ENCODE assay signal across 9 mouse cellular contexts in genomic region chr7:111014893-111015292, GRCm38 (mm10). TPM values are rescaled to one million over a fixed set of nuclear protein-coding genes. Genes with fewer than 3 reads are reported as not detected.
DNase-seq lines count a peak whose midpoint lies in the region; ATAC-seq and TF ChIP-seq lines count a peak whose summit lies in the region.
"Had no signal": no experiment of that assay in that cellular context is flagged by ENCODE, and none has a peak within 500 bp of the region (broad histone marks: within the 10 kb centered on the region; RNA-seq: fewer than 3 reads in every experiment).

No protein-coding gene starts in this region.

- no peak for TF ChIP-seq POLR2A in ES-Bruce4 (IDR thresholded peaks at IDR 0.05; ENCODE audit: insufficient read depth, low read length)
- no peak for TF ChIP-seq POLR2A in thymus, adult 2 months (IDR thresholded peaks at IDR 0.05; ENCODE audit: control insufficient read depth, extremely low read depth, insufficient read depth, low read length, poor library complexity)

- peak; percentile 82 for TF ChIP-seq CTCF in ES-Bruce4 (IDR thresholded peaks at IDR 0.05; ENCODE audit: low read depth, low read length)
- peak; percentile 87 for TF ChIP-seq CTCF in layer of hippocampus, adult 2 months (conservative IDR thresholded peaks at IDR 0.05)
- TF ChIP-seq CTCF in lung, embryonic 14.5 days (IDR thresholded peaks at IDR 0.05; ENCODE audit: low read depth): peak; percentile 99
- TF ChIP-seq CTCF in thymus, adult 2 months (IDR thresholded peaks at IDR 0.05; ENCODE audit: borderline replicate concordance, control insufficient read depth, extremely low read depth, insufficient read depth, low read length, poor library complexity): peak; percentile 94

- 36% methylated on average over 5 of the region's 5 CpGs for WGBS in forebrain, embryonic 16.5 days
- WGBS in lung, embryonic 14.5 days: 12% methylated on average over 5 of the region's 5 CpGs
- 13% methylated on average over 5 of the region's 5 CpGs for whole genome bisulfite sequencing in thymus, adult 2 months

- no peak overlapping the region for H3K9ac ChIP-seq in ES-Bruce4 (ENCODE audit: low read depth, poor library complexity, severe bottlenecking)
- H3K9ac ChIP-seq in forebrain, embryonic 16.5 days (replicated peaks; ENCODE audit: low read depth, low read length): no peak overlapping the region
- no peak overlapping the region for H3K9ac ChIP-seq in lung, embryonic 14.5 days

- ATAC-seq in forebrain, embryonic 16.5 days: peak; percentile 78
- ATAC-seq in lung, embryonic 14.5 days (ENCODE audit: insufficient read depth): peak; percentile 79

- no peak overlapping the region for H3K4me2 ChIP-seq in forebrain, embryonic 16.5 days (ENCODE audit: low read length)
- H3K4me2 ChIP-seq in lung, embryonic 14.5 days: no peak overlapping the region

- peak; percentile 34 for DNase-seq in cerebellum, adult 11-12 months
- peak; percentile 94 for DNase-seq in heart, postnatal 4 days
- DNase-seq in layer of hippocampus, adult 2 months (ENCODE audit: low spot score in 2 of 2): peak; percentile 79 to 91
- peak; percentile 97 for DNase-seq in lung, embryonic 14.5 days
- peak; percentile 69 for DNase-seq in ovary, adult 18-20 months (ENCODE audit: low spot score)
- DNase-seq in thymus, adult 2 months: peak; percentile 90

- no peaks in the 10 kb centered on the region for H3K27me3 ChIP-seq in ES-Bruce4 (ENCODE audit: control insufficient read depth, insufficient read depth, low read length, poor library complexity, severe bottlenecking)
- H3K27me3 ChIP-seq in forebrain, embryonic 16.5 days (replicated peaks; ENCODE audit: control insufficient read depth, insufficient read depth, low read length): no peaks in the 10 kb centered on the region
- H3K27me3 ChIP-seq in lung, embryonic 14.5 days (ENCODE audit: insufficient read depth, low read length): no peaks in the 10 kb centered on the region
- H3K27me3 ChIP-seq in thymus, adult 2 months (ENCODE audit: control insufficient read depth, insufficient read depth, low read length): no peaks in the 10 kb centered on the region

- no peaks in the 10 kb centered on the region for H3K36me3 ChIP-seq in ES-Bruce4 (ENCODE audit: control insufficient read depth, insufficient read depth, low read length, poor library complexity, severe bottlenecking)
- H3K36me3 ChIP-seq in forebrain, embryonic 16.5 days (ENCODE audit: control insufficient read depth, insufficient read depth): no peaks in the 10 kb centered on the region
- no peaks in the 10 kb centered on the region for H3K36me3 ChIP-seq in lung, embryonic 14.5 days (ENCODE audit: insufficient read depth)
- no peaks in the 10 kb centered on the region for H3K36me3 ChIP-seq in thymus, adult 2 months (ENCODE audit: control insufficient read depth, insufficient read depth, low read length)

- H3K27ac ChIP-seq in ES-Bruce4 (ENCODE audit: insufficient read depth, low read length): no peak overlapping the region
- no peak overlapping the region for H3K27ac ChIP-seq in forebrain, embryonic 16.5 days (ENCODE audit: low read length)
- H3K27ac ChIP-seq in layer of hippocampus, adult 2 months: no peak overlapping the region
- H3K27ac ChIP-seq in lung, embryonic 14.5 days (ENCODE audit: low read depth): no peak overlapping the region
- no peak overlapping the region for H3K27ac ChIP-seq in thymus, adult 2 months (ENCODE audit: control insufficient read depth, insufficient read depth, low read length)
- H3K27ac ChIP-seq: macrophage had no signal

- no peak for TF ChIP-seq EP300 in ES-Bruce4 (IDR thresholded peaks at IDR 0.05; ENCODE audit: insufficient read depth, low read depth, low read length)

- H3K4me3 ChIP-seq in ES-Bruce4 (ENCODE audit: low read depth, low read length): no peak overlapping the region
- H3K4me3 ChIP-seq in forebrain, embryonic 16.5 days (replicated peaks; ENCODE audit: low read length): no peak overlapping the region
- H3K4me3 ChIP-seq in layer of hippocampus, adult 2 months: no peak overlapping the region
- H3K4me3 ChIP-seq in lung, embryonic 14.5 days (ENCODE audit: low read depth, low read length): no peak overlapping the region
- H3K4me3 ChIP-seq in thymus, adult 2 months (ENCODE audit: control insufficient read depth, insufficient read depth, low read length): no peak overlapping the region

- H3K9me3 ChIP-seq in ES-Bruce4 (replicated peaks; ENCODE audit: control insufficient read depth, insufficient read depth, low read length, poor library complexity, severe bottlenecking): peaks cover 5% of the 10 kb centered on the region
- H3K9me3 ChIP-seq in forebrain, embryonic 16.5 days (ENCODE audit: control insufficient read depth, low read length): no peaks in the 10 kb centered on the region
- no peaks in the 10 kb centered on the region for H3K9me3 ChIP-seq in lung, embryonic 14.5 days (ENCODE audit: low read depth, low read length)

- no peaks in the 10 kb centered on the region for H3K4me1 ChIP-seq in ES-Bruce4 (ENCODE audit: control insufficient read depth, insufficient read depth, low read length)
- H3K4me1 ChIP-seq in forebrain, embryonic 16.5 days (replicated peaks; ENCODE audit: control insufficient read depth, insufficient read depth, low read length): no peaks in the 10 kb centered on the region
- H3K4me1 ChIP-seq in lung, embryonic 14.5 days (ENCODE audit: insufficient read depth): no peaks in the 10 kb centered on the region
- H3K4me1 ChIP-seq in thymus, adult 2 months (replicated peaks; ENCODE audit: control insufficient read depth, insufficient read depth, low read length): no peaks in the 10 kb centered on the region; the same call in 1 of the 2 replicates

RNA-seq across cellular contexts. Expression of gene Ctr9, which starts 13.9 kb away (rescaled TPM):
- polyA plus RNA-seq in ES-Bruce4 (2011; ENCODE audit: insufficient read depth, insufficient read length, low read depth, missing spikeins): 81.6 and 89.0 TPM in 2 replicates
- 87.0 and 93.8 TPM in 2 replicates for polyA plus RNA-seq in forebrain, embryonic 16.5 days (2015; fragmentation: Nextera tagmentation; extraction: Ambion mirVana)
- total RNA-seq in heart, postnatal 4 days (2021): 10 to 100 TPM; 29.1 to 32.2 TPM
- 10 to 100 TPM; 47.0 TPM for total RNA-seq in layer of hippocampus, adult 2 months (2021)
- polyA plus RNA-seq in lung, embryonic 14.5 days (2014; fragmentation: Nextera tagmentation; extraction: Ambion mirVana): 65.2 and 68.8 TPM in 2 replicates
- 16.2 and 16.7 TPM in 2 replicates for polyA plus RNA-seq in thymus, adult 2 months (2012; rRNA removed)

RNA-seq across cellular contexts. Expression of gene Mrvi1, which starts 32.6 kb away (rescaled TPM):
- 0.19 TPM in 1 of 2 replicates, not detected in the other for polyA plus RNA-seq in ES-Bruce4 (2011; ENCODE audit: insufficient read depth, insufficient read length, low read depth, missing spikeins)
- polyA plus RNA-seq in forebrain, embryonic 16.5 days (2015; fragmentation: Nextera tagmentation; extraction: Ambion mirVana): 0.60 and 1.3 TPM in 2 replicates
- 10 to 100 TPM; 10.4 to 13.2 TPM for total RNA-seq in heart, postnatal 4 days (2021)
- 1 to 10 TPM; 1.4 to 2.7 TPM for total RNA-seq in layer of hippocampus, adult 2 months (2021)
- 15.2 and 15.8 TPM in 2 replicates for polyA plus RNA-seq in lung, embryonic 14.5 days (2014; fragmentation: Nextera tagmentation; extraction: Ambion mirVana)
- polyA plus RNA-seq in thymus, adult 2 months (2012; rRNA removed): 3.2 and 4.2 TPM in 2 replicates

Comparison
In these comparisons a context has a peak if more than half of its experiments do, and no peak if none do; other contexts are left out.
1. DNase-seq: peak in every context shown above with its lines; median percentile 97 in lung, embryonic 14.5 days; 94 in heart, postnatal 4 days; 90 in thymus, adult 2 months; 85 in layer of hippocampus, adult 2 months; 69 in ovary, adult 18-20 months; 34 in cerebellum, adult 11-12 months.